Mouse (Mus musculus) heart, adult 18-20 months (tissue): ENCODE results near the gene St6galnac3. TPM values are rescaled to one million over a fixed set of nuclear protein-coding genes. Genes with fewer than 3 reads are reported as not detected.

Experiments
- DNase-seq, 2 experiments: peaks; one replicate each; pipeline ENCODE4 v3.0.0; 2021 to 2022; ENCODE audit warnings: mixed read lengths in 1 of 2
- total RNA-seq, 2 experiments: library from RNA; stranded (reverse); gene quantifications; 2 replicates each; pipeline ENCODE4 v1.2.3; 2021

The St6galnac3 gene
- total RNA-seq, 2 experiments from 2014 or later, result 7.8 to 8.1 TPM

DNA sequence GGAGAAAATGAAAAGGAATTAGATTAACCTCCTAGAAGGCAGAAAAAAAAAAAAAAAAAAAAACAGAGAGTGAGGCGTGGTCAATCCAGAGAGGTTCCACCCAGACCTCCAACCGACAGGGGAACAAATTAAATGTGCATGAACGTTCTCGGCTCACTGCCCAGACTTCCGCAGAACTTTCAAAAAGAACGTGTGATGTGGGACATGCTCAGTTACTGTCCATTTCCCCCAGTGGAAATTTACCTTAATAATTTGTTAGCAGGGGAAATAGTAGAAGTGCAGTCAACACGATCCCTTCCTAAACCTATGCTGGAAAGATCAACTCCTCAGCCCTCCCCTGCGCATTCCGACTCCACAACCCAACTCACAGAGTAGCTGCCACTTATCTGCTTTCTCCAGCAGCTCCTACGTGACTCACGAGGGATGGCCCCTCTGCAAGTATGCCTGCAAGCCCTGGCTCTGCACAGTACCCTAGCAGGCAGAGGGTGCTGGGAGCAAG, 35.1 kb downstream of the St6galnac3 start:
- DNase-seq, result peak; percentile 40 to 63

DNA sequence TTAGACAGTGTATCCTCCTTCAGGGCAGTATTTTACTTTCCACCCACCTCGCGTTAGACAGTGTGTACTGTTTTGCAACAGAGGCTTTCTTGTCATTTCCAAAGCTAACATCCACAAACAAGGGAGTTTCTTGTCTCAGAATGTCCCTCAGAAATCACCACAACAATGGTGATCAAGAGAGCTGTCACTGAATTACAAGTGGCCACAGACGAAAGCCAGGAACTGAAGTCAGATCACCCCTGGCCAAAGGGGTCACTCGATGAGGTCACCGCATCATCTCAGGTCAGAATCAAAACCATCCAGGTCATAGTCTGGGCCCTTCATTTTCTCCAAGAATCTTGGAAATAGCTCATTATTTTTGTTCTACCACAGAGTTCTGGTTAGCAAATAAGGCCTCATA, 37.1 kb downstream of the St6galnac3 start:
- no peak for DNase-seq

DNA sequence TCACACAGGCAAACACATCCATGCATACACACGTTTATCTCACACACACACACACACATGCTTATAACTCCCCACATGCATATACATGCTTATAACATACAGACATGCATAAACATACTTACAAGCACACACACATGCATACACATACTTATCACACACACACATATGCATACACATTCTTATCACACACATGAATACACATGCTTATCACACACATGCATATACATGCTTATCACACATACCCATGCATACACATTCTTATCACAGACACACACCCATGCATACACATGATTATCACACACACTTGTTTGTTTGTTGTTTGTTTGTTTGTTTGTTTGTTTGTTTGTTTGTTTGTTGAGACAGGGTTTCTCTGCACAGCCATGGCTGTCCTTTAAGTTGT, 40.1 kb downstream of the St6galnac3 start:
- DNase-seq, result no peak

DNA sequence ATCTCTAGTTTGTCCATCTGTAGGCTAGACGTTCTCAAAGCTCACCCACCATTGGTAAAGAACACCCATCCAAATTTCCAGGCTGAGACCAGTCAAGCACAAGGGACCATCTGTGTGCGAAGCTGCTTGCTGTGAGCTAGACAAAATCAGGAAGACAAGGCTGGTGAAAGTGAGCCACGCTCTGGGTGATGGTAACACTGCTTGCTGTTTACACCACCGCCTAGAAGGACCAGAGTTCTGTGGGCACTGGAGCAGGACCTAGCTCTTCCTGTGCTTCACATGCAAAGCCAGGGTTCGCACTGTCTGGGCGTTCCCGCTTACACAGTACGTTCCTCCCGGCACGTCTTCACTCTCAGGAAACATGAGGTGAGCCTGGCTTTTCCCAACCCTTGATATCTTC, 42.7 kb downstream of the St6galnac3 start:
- no peak for DNase-seq

DNA sequence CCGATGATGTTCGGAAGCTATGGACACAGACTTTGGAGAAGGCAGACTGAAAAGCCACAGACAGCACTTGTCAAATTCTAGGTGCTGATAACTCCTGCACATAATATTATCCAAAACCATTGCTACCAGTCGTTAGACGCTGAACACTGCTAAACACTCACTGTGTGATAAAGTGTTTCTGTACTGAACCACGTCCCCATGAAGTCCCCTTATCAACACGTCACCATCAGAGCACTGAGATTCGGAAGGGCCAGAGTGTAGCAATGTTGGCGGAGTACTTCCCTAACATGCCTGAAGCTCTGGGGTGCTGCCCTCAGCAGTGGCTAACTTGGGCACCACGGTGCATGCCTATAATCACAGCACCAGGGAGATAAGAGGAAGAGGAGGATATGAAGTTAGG, 43.3 kb downstream of the St6galnac3 start:
- no peak for DNase-seq

DNA sequence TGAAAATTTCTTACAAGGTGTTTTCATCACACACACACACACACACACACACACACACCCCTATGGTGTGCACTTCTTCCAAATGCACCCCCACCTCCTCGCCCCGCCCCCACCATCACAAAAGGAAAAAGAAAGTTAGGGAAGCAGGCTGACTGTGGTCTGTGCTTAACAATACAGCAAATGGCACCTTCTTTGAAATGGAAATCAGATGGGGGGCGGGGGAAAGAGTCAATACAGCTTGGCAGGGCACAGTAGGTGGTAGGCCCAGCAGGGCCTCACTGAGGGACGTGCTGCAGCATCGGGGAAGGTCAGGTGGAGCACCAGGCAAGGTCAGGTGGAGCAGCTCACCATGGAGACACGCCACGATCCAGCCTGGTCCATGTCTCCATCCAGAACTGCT, 49.1 kb downstream of the St6galnac3 start:
- DNase-seq, result no peak

DNA sequence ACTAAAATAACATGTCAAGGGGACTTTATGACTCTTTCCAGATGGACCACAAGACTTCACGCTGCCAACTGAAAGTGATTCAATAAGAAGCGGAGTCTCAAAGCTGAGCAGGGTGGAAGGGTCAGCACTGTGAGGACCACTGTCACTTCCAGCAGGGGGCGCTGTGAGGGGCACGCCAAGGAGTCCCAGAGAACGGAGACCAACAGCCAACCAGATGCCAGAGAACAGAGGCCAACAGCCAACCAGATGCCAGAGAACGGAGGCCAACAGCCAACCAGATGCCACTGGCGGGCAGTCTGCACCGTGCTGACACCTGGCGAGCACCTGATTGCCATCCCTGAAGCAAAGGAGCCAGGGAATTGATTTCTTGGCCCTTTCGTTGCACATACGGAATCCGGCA, 49.9 kb downstream of the St6galnac3 start:
- peak in 1 of 2 experiments; percentile 30 for DNase-seq

DNA sequence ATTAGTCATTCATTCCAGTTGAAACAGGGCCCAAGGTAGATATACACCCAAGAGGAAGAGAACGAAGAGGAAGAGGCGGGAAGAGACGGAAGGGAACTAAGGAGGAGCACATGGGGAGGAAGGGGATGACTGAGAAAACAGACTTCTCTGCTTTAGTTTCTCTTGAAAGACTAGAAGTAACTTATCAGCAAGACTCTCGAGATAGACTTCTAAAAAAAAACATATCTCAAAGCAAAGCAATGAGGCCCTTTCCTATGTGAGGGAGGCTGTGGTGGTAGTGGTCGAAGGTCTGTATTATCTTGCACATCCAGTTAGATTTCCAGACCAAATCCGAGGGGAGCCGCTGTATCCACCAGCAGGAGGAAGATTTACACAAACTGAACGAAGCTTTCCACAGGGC, 50.6 kb downstream of the St6galnac3 start:
- DNase-seq, result no peak

DNA sequence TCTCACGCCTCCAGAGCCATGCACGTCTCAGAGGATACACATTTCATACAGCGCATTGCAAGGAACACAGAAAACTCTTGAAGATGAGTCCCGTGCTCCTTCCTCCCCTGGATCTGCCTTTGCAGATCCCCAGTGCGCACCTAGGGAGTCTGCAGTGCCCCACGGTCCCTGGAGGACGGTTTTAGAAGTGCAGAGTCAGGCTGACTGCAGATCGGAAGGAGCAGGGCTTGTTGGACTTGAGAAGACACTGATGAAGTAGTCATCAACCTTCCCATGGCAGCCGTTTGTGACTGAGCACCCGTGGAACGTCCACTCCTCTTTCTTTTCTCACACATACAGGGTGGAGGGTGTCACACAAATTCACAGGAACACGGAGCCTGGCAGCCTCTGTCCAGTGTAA, 51.5 kb downstream of the St6galnac3 start:
- DNase-seq, result no peak

DNA sequence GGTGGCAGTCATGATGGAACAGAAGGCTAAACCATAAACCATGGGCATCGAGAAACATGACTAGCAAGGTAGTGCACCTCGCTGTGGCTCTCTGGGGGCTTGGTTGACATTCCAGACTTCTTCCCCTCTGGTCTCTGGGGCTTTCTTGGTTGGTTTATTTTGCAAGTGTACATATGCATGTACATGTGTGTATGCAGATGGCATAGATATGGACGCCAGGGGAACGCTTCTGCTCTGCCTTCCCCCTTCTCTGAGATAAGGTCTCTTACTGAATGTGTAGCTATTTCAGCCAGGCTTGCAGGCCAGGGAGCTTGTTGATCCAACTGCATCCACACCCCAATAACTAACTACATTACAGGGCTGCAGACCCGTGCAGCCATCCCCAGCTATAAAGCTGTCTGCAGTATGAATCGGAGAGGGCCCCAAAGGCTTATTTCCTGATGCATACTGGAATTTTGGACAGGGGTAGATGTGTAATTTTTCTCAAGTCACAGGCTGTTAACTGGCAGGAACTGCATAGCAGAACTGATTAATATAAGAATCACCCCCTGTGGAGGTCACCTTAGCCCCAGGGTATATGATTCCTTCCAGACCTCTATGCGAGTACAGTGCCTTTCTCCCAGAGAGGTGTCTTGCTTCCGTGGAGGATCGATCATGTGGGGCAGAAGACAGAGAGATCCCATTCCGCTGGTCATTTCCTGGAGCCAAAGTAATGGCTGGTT, 53.9 kb downstream of the St6galnac3 start:
- no peak for DNase-seq

DNA sequence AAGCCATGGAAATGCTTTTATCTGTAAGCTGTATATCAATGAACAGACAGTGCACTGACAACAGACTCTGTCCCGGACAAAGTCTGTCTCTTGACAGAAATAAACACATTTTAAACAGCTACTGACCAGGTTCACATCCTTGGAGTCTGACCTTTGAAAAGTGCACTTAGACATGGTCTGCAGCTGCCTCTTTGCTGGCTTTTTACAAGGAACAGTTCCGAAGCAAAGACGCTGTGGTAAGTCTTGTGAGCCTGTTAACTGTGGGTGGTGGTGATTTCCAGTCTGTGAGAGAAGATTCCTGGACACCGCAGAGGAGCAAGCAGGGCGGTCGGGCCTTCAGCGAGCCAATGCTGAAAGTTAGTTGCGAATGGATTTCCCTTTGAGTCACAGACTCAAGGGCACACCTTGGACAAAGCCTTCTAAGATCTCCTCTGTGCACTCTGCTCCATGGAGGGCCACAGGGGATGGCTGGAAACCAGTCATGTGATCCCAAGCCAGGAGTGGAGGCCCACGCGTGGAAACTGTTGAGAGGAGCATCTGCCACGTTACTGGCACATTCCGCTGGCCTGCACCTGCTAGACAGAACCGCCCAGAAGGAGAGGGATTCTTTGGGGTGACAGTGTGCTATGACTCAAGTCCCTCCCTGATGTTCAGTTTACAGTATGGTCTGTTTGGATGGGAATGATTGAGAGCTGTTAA, 55.1 kb downstream of the St6galnac3 start:
- DNase-seq, result no peak

DNA sequence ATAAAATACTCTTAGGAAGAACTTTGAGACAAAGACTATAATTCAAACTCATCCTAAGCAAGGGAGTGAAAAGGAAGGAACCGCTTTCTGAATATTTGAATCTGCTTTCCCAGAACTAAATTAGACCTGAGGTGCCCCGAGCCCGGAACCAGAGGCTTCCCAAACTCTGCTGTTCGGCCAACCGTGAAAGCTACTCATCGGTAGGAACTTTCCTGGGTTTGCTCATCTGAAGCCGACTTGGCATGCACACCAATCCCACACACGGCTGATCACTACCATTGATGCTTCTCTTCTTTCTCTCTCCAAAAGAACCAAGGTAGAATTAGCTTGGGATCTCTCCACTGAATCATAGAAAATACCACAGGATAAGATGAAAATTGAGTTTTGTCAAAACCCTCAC, 55.6 kb downstream of the St6galnac3 start:
- no peak for DNase-seq

DNA sequence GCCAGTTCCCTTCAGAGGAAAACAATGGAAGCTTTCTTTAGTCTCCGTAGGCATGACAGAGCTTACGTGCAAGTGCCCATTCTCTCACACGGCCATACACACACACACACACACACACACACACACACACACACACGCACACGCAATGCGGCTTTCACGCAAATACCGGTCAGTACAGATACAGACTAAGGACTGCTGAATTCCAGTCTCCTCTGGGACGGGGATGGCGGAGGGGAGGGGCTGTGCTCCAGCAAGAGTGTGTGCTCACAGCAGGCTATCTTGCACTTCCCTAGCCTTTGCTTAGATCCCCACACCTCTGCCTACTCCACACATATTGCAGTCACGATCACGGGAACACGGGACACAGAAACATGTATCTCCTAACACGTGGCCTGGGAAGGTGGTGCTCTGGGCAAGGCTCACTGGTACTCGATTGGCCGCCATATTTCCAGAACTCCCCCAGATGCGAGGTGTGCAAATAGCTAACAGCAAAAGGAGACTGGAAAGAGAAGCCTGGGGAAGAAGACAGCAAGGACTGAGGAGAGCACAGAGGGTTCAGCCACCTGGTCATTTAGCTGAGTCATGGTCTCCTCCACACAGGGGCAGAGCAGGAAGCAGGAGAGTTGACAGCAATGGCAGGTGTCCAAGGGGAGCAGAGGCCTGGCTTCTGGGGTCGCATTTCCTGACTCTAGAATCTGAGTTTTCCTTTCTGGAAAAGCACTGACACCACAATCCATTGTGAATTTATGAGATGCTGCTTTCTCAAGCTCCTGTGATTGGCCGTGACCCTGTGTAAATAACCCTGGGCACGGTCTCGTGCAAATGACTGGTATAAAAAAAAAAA, 56.3 kb downstream of the St6galnac3 start:
- peak; percentile 18 to 43 for DNase-seq

DNA sequence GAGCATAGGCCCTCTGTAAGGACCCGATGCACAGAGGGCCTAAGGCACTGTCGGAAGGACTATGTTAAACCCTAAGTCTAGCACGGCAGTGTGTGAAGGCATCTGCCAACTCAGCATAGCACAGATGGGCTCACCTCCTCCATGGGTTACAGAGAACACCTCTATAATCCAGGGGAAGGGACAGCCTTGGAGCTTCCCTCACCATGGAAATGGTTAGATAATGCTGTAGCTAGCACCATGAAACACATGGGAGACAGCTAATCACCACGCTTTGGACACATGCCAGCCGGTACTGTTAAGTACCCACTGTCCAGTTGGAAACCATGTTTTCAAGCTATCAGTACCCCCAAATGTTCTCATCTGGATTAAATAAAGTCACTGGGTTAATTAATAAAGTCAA, 60.3 kb downstream of the St6galnac3 start:
- DNase-seq, result no peak

DNA sequence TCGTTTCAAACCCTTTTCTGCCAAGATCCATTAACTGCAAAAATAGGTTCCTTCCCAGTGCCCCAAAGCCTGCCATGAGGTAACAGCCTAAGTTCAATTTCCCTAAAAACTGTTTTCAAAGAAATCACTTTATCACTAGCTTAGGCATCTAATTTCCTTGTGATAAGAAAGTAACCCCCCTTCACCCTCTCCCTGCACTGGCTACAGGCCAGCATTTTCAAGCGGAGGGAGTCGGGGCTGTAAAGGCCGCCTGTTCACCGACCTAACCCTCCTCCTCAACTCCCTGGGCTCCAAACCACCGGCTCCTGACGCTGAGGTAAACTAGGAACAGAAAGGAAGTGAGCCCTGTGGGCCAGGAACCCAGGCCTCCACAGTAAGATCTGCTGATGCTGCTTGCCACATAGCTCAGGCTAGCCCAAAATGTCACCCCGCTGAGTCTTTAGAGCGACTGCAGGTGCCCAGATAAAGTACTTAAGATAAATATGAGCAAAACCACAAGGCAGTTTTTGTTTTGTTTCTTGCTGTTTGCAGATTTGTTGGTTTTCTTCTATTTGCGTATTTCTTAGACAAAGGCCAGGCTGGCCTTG, 61.0 kb downstream of the St6galnac3 start:
- DNase-seq, result peak in 1 of 2 experiments; percentile 6

DNA sequence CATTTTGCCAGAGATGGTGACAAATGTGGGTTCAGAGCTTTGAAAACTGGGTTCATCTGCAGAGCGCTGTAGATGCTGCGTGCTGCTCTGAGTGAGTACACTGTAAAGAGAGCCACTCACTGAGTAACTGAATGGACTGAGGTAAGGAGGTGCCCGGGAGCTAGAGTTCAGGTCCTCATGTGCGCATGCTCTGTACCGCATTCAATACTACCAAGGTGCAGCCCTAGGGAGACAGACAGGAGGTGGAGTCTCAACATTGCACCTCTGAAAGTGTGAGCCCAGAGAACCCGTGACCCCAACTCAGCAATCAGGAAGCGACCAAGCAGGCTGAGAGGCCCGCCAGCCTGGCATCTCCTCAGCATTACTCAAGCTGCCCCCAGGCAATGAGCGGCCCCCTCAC, 62.2 kb downstream of the St6galnac3 start:
- DNase-seq, result no peak

DNA sequence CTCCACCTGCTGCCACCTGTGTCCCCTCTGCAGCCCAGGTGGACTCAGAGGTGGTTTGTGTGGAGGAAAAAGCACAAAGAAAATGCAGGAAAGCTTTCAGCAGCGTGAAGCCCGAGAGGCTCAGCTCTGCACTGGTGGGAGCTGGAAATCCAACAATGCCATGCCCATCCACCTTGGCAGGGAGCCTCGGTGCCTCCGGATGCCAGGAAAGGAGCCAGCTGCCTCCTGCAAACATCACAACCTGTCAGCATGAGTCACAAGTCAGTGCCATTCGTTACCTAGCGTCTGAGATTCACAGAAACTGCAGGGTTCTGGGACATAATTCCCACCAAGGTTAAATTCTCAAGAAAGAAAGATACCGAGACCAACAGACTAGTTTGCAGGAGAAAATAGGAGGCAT, 63.0 kb downstream of the St6galnac3 start:
- DNase-seq, result peak in 1 of 2 experiments; percentile 6

DNA sequence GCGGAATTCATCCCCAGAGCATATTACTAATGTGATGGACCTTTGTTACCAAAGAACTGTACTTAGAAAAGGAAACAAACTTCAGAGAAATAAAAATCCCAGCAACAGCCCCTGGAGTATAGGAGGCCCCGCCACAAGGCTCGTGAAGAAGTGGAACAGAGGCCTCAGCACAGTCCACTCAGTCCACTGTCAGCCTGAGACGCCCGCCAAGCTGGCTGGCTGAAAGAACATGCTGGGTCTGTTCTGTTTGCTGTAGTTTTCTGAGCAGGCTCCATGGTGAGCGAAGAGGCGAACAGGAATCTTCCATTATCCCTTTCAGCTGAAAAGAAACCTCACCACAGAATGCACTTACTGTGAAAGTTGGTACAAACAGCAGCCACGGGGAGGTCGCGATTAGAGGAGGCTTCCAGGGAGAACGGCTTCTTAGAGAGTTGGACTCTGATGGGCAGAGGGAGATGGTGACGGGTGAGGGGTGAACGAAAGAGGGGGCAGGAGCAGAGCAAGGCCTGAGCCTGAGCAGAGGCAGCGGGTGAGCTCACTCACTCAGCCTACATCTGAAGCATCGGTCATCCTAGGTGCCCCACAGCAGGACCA, 65.3 kb downstream of the St6galnac3 start:
- no peak for DNase-seq

DNA sequence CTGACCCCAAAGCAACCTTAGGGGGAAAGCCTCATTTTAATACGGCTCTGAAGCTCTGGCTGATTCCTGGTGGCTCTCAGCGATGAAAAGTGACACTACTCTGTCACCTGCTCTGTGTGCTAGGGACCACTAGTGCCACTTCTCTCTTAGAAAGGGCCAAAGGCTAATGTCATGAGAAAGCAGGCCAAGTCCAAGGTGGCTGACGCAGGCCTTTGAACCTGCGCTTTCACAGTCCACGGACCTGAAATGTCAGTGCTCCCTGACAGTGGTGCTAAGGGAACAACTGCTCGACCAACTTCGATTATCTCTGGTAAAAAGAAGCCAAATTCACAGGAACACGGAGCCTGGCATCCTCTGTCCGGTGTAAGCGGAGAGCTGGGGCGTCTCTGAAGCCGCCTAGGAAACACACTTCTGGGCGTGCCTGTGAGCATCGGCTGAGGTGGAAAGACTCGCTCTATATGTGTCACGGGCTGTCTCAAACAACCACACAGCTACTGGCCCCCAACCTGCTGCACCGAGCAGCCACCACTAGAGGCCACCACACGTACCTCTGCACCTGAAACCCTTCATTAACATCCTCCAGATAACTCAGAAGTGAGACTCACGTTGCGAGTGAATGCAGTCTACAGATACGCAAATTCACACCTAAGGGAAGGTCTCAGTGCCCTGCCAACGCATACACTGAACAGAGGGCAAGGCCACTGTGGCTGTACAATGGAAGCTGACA, 66.8 kb downstream of the St6galnac3 start:
- peak; percentile 15 to 34 for DNase-seq

DNA sequence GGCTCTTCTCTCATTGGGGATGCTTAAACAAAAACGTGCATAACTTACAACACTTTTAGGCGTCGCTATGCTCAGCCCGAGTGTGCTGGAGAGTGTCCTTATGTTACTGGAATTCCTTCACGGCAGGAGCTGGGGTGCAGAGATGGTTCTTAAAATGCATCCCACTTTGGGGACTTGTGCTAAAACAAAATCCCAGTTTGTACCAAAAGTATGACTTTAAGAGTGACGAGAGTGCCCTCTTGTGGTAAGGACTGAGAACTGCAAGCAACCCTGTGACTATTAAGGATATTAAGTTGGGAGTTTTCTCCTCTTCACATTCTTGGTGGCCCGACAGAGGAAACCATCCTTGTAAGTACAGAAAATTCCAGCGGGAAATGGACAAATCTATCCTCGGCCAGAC, 69.9 kb downstream of the St6galnac3 start:
- DNase-seq, result peak; percentile 20 to 78

DNA sequence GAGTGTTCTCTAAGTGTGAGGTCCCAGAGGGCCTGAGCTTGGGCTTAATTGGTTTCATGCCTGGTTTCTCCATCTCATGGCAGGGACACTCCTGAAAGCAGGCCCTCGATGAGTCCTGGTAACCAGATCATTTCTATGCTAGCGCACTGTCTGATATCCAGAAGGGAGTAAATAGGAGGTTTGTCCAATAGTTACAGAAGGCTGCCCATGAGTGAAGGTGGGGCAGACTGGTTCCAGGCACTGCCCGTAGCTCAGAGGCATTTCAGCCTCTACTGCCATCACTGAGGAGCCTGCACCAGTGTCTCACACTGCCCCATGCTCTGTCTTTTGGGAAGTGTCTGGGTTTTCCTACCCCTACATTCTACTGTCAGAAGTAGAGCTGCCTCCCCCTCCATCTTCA, 72.1 kb downstream of the St6galnac3 start:
- no peak for DNase-seq
